Mouse (Mus musculus) mouse trophoblast stem cell (cell line): ENCODE results near the gene Fry.

ENCODE experiments used
- in situ Hi-C, 2 experiments: fragments of 300-500 bp; cut with MseI, MboI; formaldehyde crosslinking; loops; 2 replicates in 1 of 2; 3 replicates in 1 of 2; pipeline ENCODE4 v1.15.1; 2025

Gene Fry

GRCm38 (mm10) chr5:150265953-150266352, 147.5 kb downstream of the Fry start:
- in situ Hi-C loops = no loop called here

- in situ Hi-C loops = no loop called here
These were observed 149.8 kb downstream of the Fry start for GRCm38 (mm10) chr5:150268261-150268660.

GRCm38 (mm10) chr5:150270468-150270867, 152.0 kb downstream of the Fry start:
- in situ Hi-C loops = no loop called here

- in situ Hi-C loops = no loop called here
These were observed 153.7 kb downstream of the Fry start for GRCm38 (mm10) chr5:150272173-150272572.

GRCm38 (mm10) chr5:150275314-150275713, 156.9 kb downstream of the Fry start:
- in situ Hi-C loops = no loop called here

- in situ Hi-C loops = no loop called here
These were observed 158.2 kb downstream of the Fry start for GRCm38 (mm10) chr5:150276611-150277010.

- in situ Hi-C loops = no loop called here
These were observed 160.9 kb downstream of the Fry start for GRCm38 (mm10) chr5:150279387-150279786.

GRCm38 (mm10) chr5:150281084-150281483, 162.6 kb downstream of the Fry start:
- in situ Hi-C loops = no loop called here

GRCm38 (mm10) chr5:150282091-150282490, 163.6 kb downstream of the Fry start:
- in situ Hi-C loops = no loop called here

- in situ Hi-C loops = no loop called here
These were observed 169.5 kb downstream of the Fry start for GRCm38 (mm10) chr5:150287949-150288348.

- in situ Hi-C loops = no loop called here
These were observed 171.2 kb downstream of the Fry start for GRCm38 (mm10) chr5:150289611-150290010.

- in situ Hi-C loops = no loop called here
These were observed 172.2 kb downstream of the Fry start for GRCm38 (mm10) chr5:150290494-150291199.

GRCm38 (mm10) chr5:150291216-150291615, 172.8 kb downstream of the Fry start:
- in situ Hi-C loops = no loop called here

GRCm38 (mm10) chr5:150292186-150292585, 173.7 kb downstream of the Fry start:
- in situ Hi-C loops = no loop called here

GRCm38 (mm10) chr5:150294306-150294705, 175.9 kb downstream of the Fry start:
- in situ Hi-C loops = no loop called here

GRCm38 (mm10) chr5:150295096-150295495, 176.7 kb downstream of the Fry start:
- in situ Hi-C loops = no loop called here

GRCm38 (mm10) chr5:150298969-150299368, 180.5 kb downstream of the Fry start:
- in situ Hi-C loops = no loop called here

GRCm38 (mm10) chr5:150302123-150302522, 183.7 kb downstream of the Fry start:
- in situ Hi-C loops = no loop called here

- in situ Hi-C loops = no loop called here
These were observed 184.6 kb downstream of the Fry start for GRCm38 (mm10) chr5:150302996-150303395.

GRCm38 (mm10) chr5:150306497-150306896, 188.1 kb downstream of the Fry start:
- in situ Hi-C loops = no loop called here

- in situ Hi-C loops = no loop called here
These were observed 194.8 kb downstream of the Fry start for GRCm38 (mm10) chr5:150313229-150313628.

GRCm38 (mm10) chr5:150314582-150314981, 196.1 kb downstream of the Fry start:
- in situ Hi-C loops = no loop called here

GRCm38 (mm10) chr5:150325411-150325810, 207.0 kb downstream of the Fry start:
- in situ Hi-C loops = no loop called here

- in situ Hi-C loops = no loop called here
These were observed 210.2 kb downstream of the Fry start for GRCm38 (mm10) chr5:150328686-150329085.
